In the genomic region with DNA sequence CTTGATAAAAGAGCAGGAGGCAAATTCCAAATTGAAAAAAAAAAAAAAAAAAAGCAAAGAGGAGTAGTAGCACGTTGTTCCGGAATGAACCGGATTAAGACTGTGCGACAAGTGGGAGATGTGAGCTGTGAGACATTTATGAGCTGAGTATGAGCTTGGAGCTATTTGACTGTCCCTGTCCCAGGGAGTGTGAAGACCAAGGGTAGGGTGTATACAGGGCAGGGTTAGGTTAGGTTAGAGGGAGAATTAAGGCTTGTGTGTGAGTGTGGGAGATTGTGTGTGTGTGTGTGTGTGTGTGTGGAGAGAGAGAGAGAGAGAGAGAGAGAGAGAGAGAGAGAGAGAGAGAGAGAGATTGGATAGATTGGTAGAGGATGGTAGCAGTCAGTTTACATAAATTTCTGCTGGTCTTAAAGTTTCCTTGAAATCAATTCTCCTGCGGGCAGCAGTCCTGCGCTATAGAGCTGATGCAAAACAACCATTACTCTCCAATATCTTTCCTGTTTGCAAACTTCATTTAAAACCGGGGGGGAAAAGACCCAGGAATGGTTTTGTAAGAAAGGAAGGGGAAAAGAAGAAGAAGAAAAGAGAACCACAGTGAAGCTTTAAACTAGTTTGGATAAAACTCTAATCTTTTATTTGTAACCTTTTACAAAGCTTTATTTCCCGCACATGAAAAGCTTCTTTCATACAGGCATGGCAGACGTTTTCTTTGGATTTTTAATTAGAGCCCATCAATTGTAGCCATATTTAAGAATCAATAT, we compare ENCODE assay signal across 24 mouse cellular contexts. TPM values are rescaled to one million over a fixed set of nuclear protein-coding genes. Genes with fewer than 3 reads are reported as not detected.
DNase-seq lines count a peak whose midpoint lies in the region; ATAC-seq lines count a peak whose summit lies in the region.
"Had no signal": no experiment of that assay in that cellular context is flagged by ENCODE, and none has a peak within 500 bp of the region (broad histone marks: within the 10 kb centered on the region; RNA-seq: fewer than 3 reads in every experiment).

No protein-coding gene starts in this region.

- H3K27ac ChIP-seq in hindbrain, embryonic 11.5 days (ENCODE audit: low read depth, low read length), result no peak overlapping the region
- H3K27ac ChIP-seq in hindbrain, embryonic 13.5 days, result no peak overlapping the region
- H3K27ac ChIP-seq in hindbrain, embryonic 15.5 days (replicated peaks), result no peak overlapping the region
- H3K27ac ChIP-seq in midbrain, embryonic 15.5 days, result peak overlapping the region; percentile 80
- H3K27ac ChIP-seq: heart, embryonic 10.5 days; layer of hippocampus, adult 2 months; limb, embryonic 12.5 days; liver, embryonic 13.5 days; stomach, postnatal 0 days had no signal

- H3K4me2 ChIP-seq in hindbrain, embryonic 11.5 days (replicated peaks; ENCODE audit: low read depth, low read length), result no peak overlapping the region
- no peak overlapping the region for H3K4me2 ChIP-seq in hindbrain, embryonic 13.5 days
- H3K4me2 ChIP-seq in hindbrain, embryonic 15.5 days, result no peak overlapping the region
- peak overlapping the region; percentile 56 for H3K4me2 ChIP-seq in midbrain, embryonic 15.5 days
- H3K4me2 ChIP-seq: limb, embryonic 12.5 days; liver, embryonic 13.5 days; lung, embryonic 14.5 days had no signal

- peak; percentile 44 for DNase-seq in hindbrain, embryonic 11.5 days (ENCODE audit: low spot score)
- DNase-seq in embryo, embryonic 9.5 days (ENCODE audit: extremely low spot score), result peak; percentile 33
- DNase-seq in adrenal gland, postnatal 25 days, result no peak
- DNase-seq in left cerebral cortex, adult 18-20 months (ENCODE audit: low spot score in 2 of 2), result no peak
- DNase-seq in left cerebral cortex, postnatal 10 days (ENCODE audit: extremely low spot score in 1 of 2, low spot score in 2 of 2), result no peak
- DNase-seq: B cell, adult 2 months; cerebellum, adult 9-11 months; kidney, adult 18-20 months; kidney, postnatal 10 days; liver, embryonic 13.5 days; lung, embryonic 14.5 days; lung, postnatal 36 days had no signal

- no peaks in the 10 kb centered on the region for H3K9me3 ChIP-seq in hindbrain, embryonic 11.5 days (ENCODE audit: control insufficient read depth, low read length)
- no peaks in the 10 kb centered on the region for H3K9me3 ChIP-seq in hindbrain, embryonic 13.5 days
- H3K9me3 ChIP-seq in hindbrain, embryonic 15.5 days, result no peaks in the 10 kb centered on the region
- no peaks in the 10 kb centered on the region for H3K9me3 ChIP-seq in midbrain, embryonic 15.5 days
- H3K9me3 ChIP-seq: heart, embryonic 10.5 days; limb, embryonic 12.5 days; liver, embryonic 13.5 days had no signal

- no peak overlapping the region for H3K9ac ChIP-seq in hindbrain, embryonic 11.5 days (ENCODE audit: low read depth, low read length)
- H3K9ac ChIP-seq in hindbrain, embryonic 13.5 days, result no peak overlapping the region
- no peak overlapping the region for H3K9ac ChIP-seq in hindbrain, embryonic 15.5 days
- peak overlapping the region; percentile 22; the same call in 1 of the 2 replicates for H3K9ac ChIP-seq in midbrain, embryonic 15.5 days
- H3K9ac ChIP-seq: limb, embryonic 12.5 days; liver, embryonic 13.5 days; lung, embryonic 14.5 days had no signal

- no peak for ATAC-seq in hindbrain, embryonic 11.5 days (ENCODE audit: low FRiP score)
- ATAC-seq in hindbrain, embryonic 13.5 days (ENCODE audit: low FRiP score), result no peak
- ATAC-seq in hindbrain, embryonic 15.5 days (ENCODE audit: low FRiP score, low read depth), result no peak
- ATAC-seq in midbrain, embryonic 15.5 days (replicated peaks), result no peak

- peaks cover 91% of the 10 kb centered on the region for H3K27me3 ChIP-seq in hindbrain, embryonic 11.5 days (ENCODE audit: control insufficient read depth, insufficient read depth, low read length)
- peaks cover 98% of the 10 kb centered on the region for H3K27me3 ChIP-seq in hindbrain, embryonic 13.5 days
- H3K27me3 ChIP-seq in hindbrain, embryonic 15.5 days, result peaks cover 86% of the 10 kb centered on the region
- peaks cover 14% of the 10 kb centered on the region; the same call in 1 of the 2 replicates for H3K27me3 ChIP-seq in midbrain, embryonic 15.5 days (replicated peaks)

- no peaks in the 10 kb centered on the region for H3K4me1 ChIP-seq in hindbrain, embryonic 11.5 days (replicated peaks; ENCODE audit: control insufficient read depth, insufficient read depth, low read length)
- peaks cover 15% of the 10 kb centered on the region for H3K4me1 ChIP-seq in hindbrain, embryonic 13.5 days (replicated peaks)
- H3K4me1 ChIP-seq in hindbrain, embryonic 15.5 days (replicated peaks), result peaks cover 11% of the 10 kb centered on the region; the same call in 1 of the 2 replicates
- peaks cover 14% of the 10 kb centered on the region for H3K4me1 ChIP-seq in midbrain, embryonic 15.5 days
- H3K4me1 ChIP-seq: liver, embryonic 13.5 days had no signal

- H3K4me3 ChIP-seq in hindbrain, embryonic 11.5 days (ENCODE audit: low read depth, low read length), result no peak overlapping the region
- no peak overlapping the region for H3K4me3 ChIP-seq in hindbrain, embryonic 13.5 days
- 0 out of 2 replicates have a peak overlapping the region, but pooled peaks have one; percentile 4 for H3K4me3 ChIP-seq in hindbrain, embryonic 15.5 days
- peak overlapping the region; percentile 28 for H3K4me3 ChIP-seq in midbrain, embryonic 15.5 days
- H3K4me3 ChIP-seq: heart, embryonic 10.5 days; layer of hippocampus, adult 2 months; limb, embryonic 12.5 days; liver, embryonic 13.5 days had no signal

- H3K36me3 ChIP-seq in hindbrain, embryonic 11.5 days (ENCODE audit: control insufficient read depth, insufficient read depth, low read length), result no peaks in the 10 kb centered on the region
- H3K36me3 ChIP-seq in hindbrain, embryonic 13.5 days, result no peaks in the 10 kb centered on the region
- no peaks in the 10 kb centered on the region for H3K36me3 ChIP-seq in hindbrain, embryonic 15.5 days
- H3K36me3 ChIP-seq in midbrain, embryonic 15.5 days (replicated peaks), result no peaks in the 10 kb centered on the region
- H3K36me3 ChIP-seq: heart, embryonic 10.5 days; limb, embryonic 12.5 days; liver, embryonic 13.5 days had no signal

- WGBS in hindbrain, embryonic 11.5 days, result 33% methylated on average over 9 of the region's 9 CpGs
- 29% methylated on average over 9 of the region's 9 CpGs for WGBS in hindbrain, embryonic 13.5 days
- 26% methylated on average over 9 of the region's 9 CpGs for WGBS in hindbrain, embryonic 15.5 days
- WGBS in midbrain, embryonic 15.5 days, result 20% methylated on average over 9 of the region's 9 CpGs

- intact Hi-C loops in left cerebral cortex, postnatal 10 days (cut with DNase I), result no loop called here

RNA-seq across cellular contexts. Expression of a gene that starts 2.0 kb away (rescaled TPM):
- 13.9 TPM in 2 replicates for polyA plus RNA-seq in hindbrain, embryonic 11.5 days (2014; fragmentation: Nextera tagmentation; extraction: Ambion mirVana)
- 22.8 and 24.1 TPM in 2 replicates for polyA plus RNA-seq in hindbrain, embryonic 13.5 days (2015; fragmentation: Nextera tagmentation; extraction: Ambion mirVana)
- 21.9 and 36.3 TPM in 2 replicates for polyA plus RNA-seq in hindbrain, embryonic 15.5 days (2015; fragmentation: Nextera tagmentation; extraction: Ambion mirVana)
- polyA plus RNA-seq in midbrain, embryonic 15.5 days (2015; fragmentation: Nextera tagmentation; extraction: Ambion mirVana), result 83.5 and 83.6 TPM in 2 replicates
- total RNA-seq in adrenal gland, postnatal 25 days (2021), result not detected in 2 replicates
- under 1 TPM in 1 of 2 experiments, not detected in 1; 0.35 TPM for total RNA-seq in left cerebral cortex, adult 18-20 months (2021)
- under 1 TPM in 1 of 2 experiments, not detected in 1; 0.49 TPM for total RNA-seq in left cerebral cortex, postnatal 10 days (2021)
- total RNA-seq: gastrocnemius, adult 18-20 months; gastrocnemius, postnatal 4 days; megakaryocyte-erythroid progenitor cell, adult 5-6 weeks; neutrophil, adult 5-6 weeks had no signal
- polyA plus RNA-seq: heart, postnatal 0 days; limb, embryonic 12.5 days; liver, embryonic 13.5 days; lung, embryonic 14.5 days; stomach, postnatal 0 days had no signal

Comparison
In these comparisons a context has a peak if more than half of its experiments do, and no peak if none do; other contexts are left out.
1. H3K4me3 ChIP-seq: peak in hindbrain, embryonic 15.5 days (single experiment) and midbrain, embryonic 15.5 days (single experiment); none in hindbrain, embryonic 11.5 days (single experiment) and hindbrain, embryonic 13.5 days (single experiment).
2. DNase-seq: peak in hindbrain, embryonic 11.5 days (single experiment) and embryo, embryonic 9.5 days (single experiment); none in adrenal gland, postnatal 25 days (single experiment), left cerebral cortex, adult 18-20 months (0 of 2) and left cerebral cortex, postnatal 10 days (0 of 2).